Mouse (Mus musculus) forebrain, embryonic 11.5 days (tissue): ENCODE measurements around the gene Cdk19. TPM values are rescaled to one million over a fixed set of nuclear protein-coding genes. Genes with fewer than 3 reads are reported as not detected.

Source experiments
- ATAC-seq: fragments of 200-750 bp; cut with Nextera tagmentation; replicated peaks from 2 replicates; pipeline ENCODE4 v1.8.0; 2017; ENCODE audit warnings: moderate TSS enrichment; ENCODE audit not compliant: low FRiP score
- DNase-seq: peaks from one replicate; pipeline ENCODE4 v3.0.0-alpha.2; 2017; ENCODE audit warnings: low spot score
- H3K27ac ChIP-seq: fragments of 300-500 bp; sonication (generic); 2 replicates; pipeline ENCODE4 v1.5.1; 2014; ENCODE audit warnings: low read depth, low read length
- H3K27me3 ChIP-seq: fragments of 300-500 bp; sonication (generic); 2 replicates; pipeline ENCODE4 v1.6.1; 2014; ENCODE audit warnings: mild to moderate bottlenecking, low read length, mixed read lengths; ENCODE audit not compliant: control insufficient read depth, insufficient read depth
- H3K36me3 ChIP-seq: fragments of 300-500 bp; sonication (generic); 2 replicates; pipeline ENCODE4 v1.6.1; 2014; ENCODE audit warnings: mild to moderate bottlenecking, low read length, moderate library complexity, mixed read lengths; ENCODE audit not compliant: control insufficient read depth, insufficient read depth
- H3K4me1 ChIP-seq: fragments of 300-500 bp; sonication (generic); replicated peaks from 2 replicates; pipeline ENCODE4 v1.6.1; 2014; ENCODE audit warnings: low read length, mixed read lengths; ENCODE audit not compliant: control insufficient read depth, insufficient read depth
- H3K4me2 ChIP-seq: fragments of 300-500 bp; sonication (generic); 2 replicates; pipeline ENCODE4 v1.6.1; 2014; ENCODE audit warnings: low read depth, mild to moderate bottlenecking, low read length, moderate library complexity, mixed read lengths; ENCODE audit not compliant: severe bottlenecking
- H3K4me3 ChIP-seq: fragments of 300-500 bp; sonication (generic); 2 replicates; pipeline ENCODE4 v1.5.1; 2014; ENCODE audit warnings: low read depth, low read length
- H3K9ac ChIP-seq: fragments of 300-500 bp; sonication (generic); 2 replicates; pipeline ENCODE4 v1.6.1; 2014; ENCODE audit warnings: low read length
- H3K9me3 ChIP-seq: fragments of 300-500 bp; sonication (generic); 2 replicates; pipeline ENCODE4 v1.6.1; 2016; ENCODE audit warnings: low read length, mixed read lengths; ENCODE audit not compliant: control insufficient read depth
- WGBS: fragments of 180-500 bp; shearing (Covaris S2); extraction: QIAGEN DNeasy Blood & Tissue Kit; methylation state at CpG from one replicate; pipeline ENCODE4 v1.1.7; 2014; 5-methylcytosine and 5-hydroxymethylcytosine counted together
- polyA plus RNA-seq: library from polyadenylated mRNA; unstranded; fragments of >200 nt; fragmentation: Nextera tagmentation; extraction: Ambion mirVana; gene quantifications from 2 replicates; pipeline ENCODE4 v1.2.1, GENCODE M21; 2014

Gene Cdk19
- polyA plus RNA-seq, 1 experiment from 2014 or later, result 8.0 TPM

- 68% methylated on average over 9 of the region's 9 CpGs for WGBS
- H3K36me3 ChIP-seq, result no peaks in the 10 kb centered on the region
- DNase-seq, result no peak
- no peak for ATAC-seq
- no peak overlapping the region for H3K9ac ChIP-seq
- no peaks in the 10 kb centered on the region for H3K27me3 ChIP-seq
- no peak overlapping the region for H3K27ac ChIP-seq
- H3K4me3 ChIP-seq, result no peak overlapping the region
- no peaks in the 10 kb centered on the region; the same call in 1 of the 2 replicates for H3K4me1 ChIP-seq
- no peak overlapping the region for H3K4me2 ChIP-seq
- no peaks in the 10 kb centered on the region for H3K9me3 ChIP-seq
Observed at GRCm38 (mm10) chr10:40497301-40498041, 158.1 kb downstream of the Cdk19 start.

- Histone ChIP-seq H3K4me2 (no peak overlapping the region), H3K9ac (no peak overlapping the region), H3K9me3 (no peaks in the 10 kb centered on the region), H3K4me1 (no peaks in the 10 kb centered on the region; the same call in 1 of the 2 replicates), H3K4me3 (no peak overlapping the region), H3K36me3 (no peaks in the 10 kb centered on the region), H3K27me3 (no peaks in the 10 kb centered on the region), H3K27ac (no peak overlapping the region)
- WGBS, result 93% methylated on average over 4 of the region's 4 CpGs
- no peak for DNase-seq
- ATAC-seq, result no peak
Observed at GRCm38 (mm10) chr10:40498426-40498825, 159.1 kb downstream of the Cdk19 start.

- 47% methylated on average over 18 of the region's 18 CpGs for WGBS
- ATAC-seq (0 out of 2 replicates have a peak, but pooled peaks have one; percentile 49), DNase-seq (peak; percentile 59)
- Histone ChIP-seq H3K4me2 (peak overlapping the region; percentile 12; the same call in 1 of the 2 replicates), H3K9me3 (no peaks in the 10 kb centered on the region), H3K27ac (no peak overlapping the region), H3K27me3 (no peaks in the 10 kb centered on the region), H3K9ac (peak overlapping the region; percentile 37), H3K4me1 (no peaks in the 10 kb centered on the region; the same call in 1 of the 2 replicates), H3K4me3 (no peak overlapping the region), H3K36me3 (no peaks in the 10 kb centered on the region)
Observed at GRCm38 (mm10) chr10:40499314-40500252, 160.2 kb downstream of the Cdk19 start.

- no peak for DNase-seq
- WGBS, result 88% methylated on average over 7 of the region's 7 CpGs
Observed at GRCm38 (mm10) chr10:40500723-40501245, 161.4 kb downstream of the Cdk19 start.

GRCm38 (mm10) chr10:40502734-40503133, 163.4 kb downstream of the Cdk19 start:
- Histone ChIP-seq H3K9me3 (no peaks in the 10 kb centered on the region), H3K36me3 (no peaks in the 10 kb centered on the region), H3K4me2 (no peak overlapping the region), H3K4me1 (no peaks in the 10 kb centered on the region; the same call in 1 of the 2 replicates), H3K27me3 (no peaks in the 10 kb centered on the region), H3K27ac (no peak overlapping the region), H3K9ac (no peak overlapping the region), H3K4me3 (no peak overlapping the region)
- WGBS, result 60% methylated on average over 3 of the region's 3 CpGs
- DNase-seq (no peak), ATAC-seq (no peak)

More at GRCm38 (mm10) chr10:40500723-40501245, 161.4 kb downstream of the Cdk19 start:
- Histone ChIP-seq H3K27ac (no peak overlapping the region), H3K9ac (no peak overlapping the region), H3K9me3 (no peaks in the 10 kb centered on the region), H3K36me3 (no peaks in the 10 kb centered on the region), H3K4me1 (no peaks in the 10 kb centered on the region; the same call in 1 of the 2 replicates), H3K4me3 (no peak overlapping the region), H3K4me2 (no peak overlapping the region), H3K27me3 (no peaks in the 10 kb centered on the region)
- ATAC-seq, result no peak

GRCm38 (mm10) chr10:40510356-40510755, 171.0 kb downstream of the Cdk19 start:
- H3K4me3 ChIP-seq, result no peak overlapping the region
- H3K4me2 ChIP-seq, result no peak overlapping the region
- no peak overlapping the region for H3K27ac ChIP-seq
- H3K4me1 ChIP-seq, result no peaks in the 10 kb centered on the region
- H3K9ac ChIP-seq, result no peak overlapping the region
- H3K27me3 ChIP-seq, result no peaks in the 10 kb centered on the region
- H3K9me3 ChIP-seq, result no peaks in the 10 kb centered on the region
- DNase-seq, result no peak
- H3K36me3 ChIP-seq, result no peaks in the 10 kb centered on the region
- no peak for ATAC-seq
- 86% methylated on average over 5 of the region's 5 CpGs for WGBS

GRCm38 (mm10) chr10:40511221-40511677, 171.9 kb downstream of the Cdk19 start:
- ATAC-seq, result no peak
- no peaks in the 10 kb centered on the region for H3K4me1 ChIP-seq
- no peaks in the 10 kb centered on the region for H3K9me3 ChIP-seq
- H3K4me2 ChIP-seq, result no peak overlapping the region
- no peak overlapping the region for H3K4me3 ChIP-seq
- H3K27me3 ChIP-seq, result no peaks in the 10 kb centered on the region
- no peaks in the 10 kb centered on the region for H3K36me3 ChIP-seq
- 92% methylated on average over 8 of the region's 8 CpGs for WGBS
- no peak overlapping the region for H3K9ac ChIP-seq
- H3K27ac ChIP-seq, result no peak overlapping the region
- no peak for DNase-seq

GRCm38 (mm10) chr10:40512185-40512584, 172.8 kb downstream of the Cdk19 start:
- no peak overlapping the region for H3K27ac ChIP-seq
- 96% methylated on average over 6 of the region's 6 CpGs for WGBS
- H3K4me1 ChIP-seq, result no peaks in the 10 kb centered on the region
- H3K36me3 ChIP-seq, result no peaks in the 10 kb centered on the region
- no peaks in the 10 kb centered on the region for H3K27me3 ChIP-seq
- H3K4me2 ChIP-seq, result no peak overlapping the region
- H3K4me3 ChIP-seq, result no peak overlapping the region
- H3K9ac ChIP-seq, result no peak overlapping the region
- no peak for ATAC-seq
- no peak for DNase-seq
- H3K9me3 ChIP-seq, result no peaks in the 10 kb centered on the region
